In genomic region chr3:79813814-79814490, GRCm38 (mm10) we compare ENCODE assay signal across 9 mouse cellular contexts. TPM values are rescaled to one million over a fixed set of nuclear protein-coding genes. Genes with fewer than 3 reads are reported as not detected.
DNase-seq lines count a peak whose midpoint lies in the region; ATAC-seq lines count a peak whose summit lies in the region.
"Had no signal": no experiment of that assay in that cellular context is flagged by ENCODE, and none has a peak within 500 bp of the region (broad histone marks: within the 10 kb centered on the region; RNA-seq: fewer than 3 reads in every experiment).

No protein-coding gene starts in this region.

- DNase-seq in B cell, adult 2 months: peak; percentile 77 to 78
- DNase-seq in adrenal gland, postnatal 25 days: peak; percentile 70
- DNase-seq in embryonic facial prominence, embryonic 11.5 days (ENCODE audit: low spot score): peak; percentile 73
- peak; percentile 82 for DNase-seq in kidney, postnatal 10 days
- peak; percentile 50 for DNase-seq in testis, postnatal 14 days (ENCODE audit: low spot score)

- H3K36me3 ChIP-seq in embryonic facial prominence, embryonic 11.5 days (replicated peaks; ENCODE audit: control insufficient read depth, insufficient read depth, low read depth, low read length): no peaks in the 10 kb centered on the region
- peaks cover 12% of the 10 kb centered on the region for H3K36me3 ChIP-seq in heart, embryonic 12.5 days
- H3K36me3 ChIP-seq in liver, embryonic 12.5 days: no peaks in the 10 kb centered on the region; the same call in 1 of the 2 replicates
- no peaks in the 10 kb centered on the region for H3K36me3 ChIP-seq in neural tube, embryonic 13.5 days

- H3K9me3 ChIP-seq in embryonic facial prominence, embryonic 11.5 days (replicated peaks; ENCODE audit: control insufficient read depth, low read length): no peaks in the 10 kb centered on the region
- no peaks in the 10 kb centered on the region for H3K9me3 ChIP-seq in heart, embryonic 12.5 days (replicated peaks)
- no peaks in the 10 kb centered on the region for H3K9me3 ChIP-seq in liver, embryonic 12.5 days (replicated peaks)
- H3K9me3 ChIP-seq in neural tube, embryonic 13.5 days: no peaks in the 10 kb centered on the region

- H3K9ac ChIP-seq in embryonic facial prominence, embryonic 11.5 days (replicated peaks; ENCODE audit: low read length): no peak overlapping the region
- no peak overlapping the region for H3K9ac ChIP-seq in heart, embryonic 12.5 days
- no peak overlapping the region for H3K9ac ChIP-seq in liver, embryonic 12.5 days
- no peak overlapping the region for H3K9ac ChIP-seq in neural tube, embryonic 13.5 days

- ATAC-seq in embryonic facial prominence, embryonic 11.5 days (replicated peaks; ENCODE audit: insufficient number of reproducible peaks, low FRiP score, low TSS enrichment, low read depth): peak; percentile 78; the same call in 1 of the 2 replicates
- peak; percentile 51; the same call in 1 of the 2 replicates for ATAC-seq in heart, embryonic 12.5 days (ENCODE audit: insufficient number of reproducible peaks, low FRiP score)
- peak; percentile 35; the same call in 1 of the 2 replicates for ATAC-seq in liver, embryonic 12.5 days
- ATAC-seq in neural tube, embryonic 13.5 days (ENCODE audit: low read depth): peak; percentile 72

- H3K4me2 ChIP-seq in embryonic facial prominence, embryonic 11.5 days (ENCODE audit: low read depth, low read length): no peak overlapping the region
- H3K4me2 ChIP-seq in heart, embryonic 12.5 days: 0 out of 2 replicates have a peak overlapping the region, but pooled peaks have one; percentile 20
- H3K4me2 ChIP-seq in liver, embryonic 12.5 days: no peak overlapping the region
- peak overlapping the region; percentile 36 for H3K4me2 ChIP-seq in neural tube, embryonic 13.5 days

- 30% methylated on average over 19 of the region's 19 CpGs for WGBS in embryonic facial prominence, embryonic 11.5 days
- 30% methylated on average over 19 of the region's 19 CpGs for WGBS in heart, embryonic 12.5 days
- 30% methylated on average over 19 of the region's 19 CpGs for WGBS in liver, embryonic 12.5 days (ENCODE audit: insufficient replicate concordance)
- 29% methylated on average over 19 of the region's 19 CpGs for WGBS in neural tube, embryonic 13.5 days

- no peaks in the 10 kb centered on the region for H3K4me1 ChIP-seq in embryonic facial prominence, embryonic 11.5 days (ENCODE audit: control insufficient read depth, insufficient read depth, low read length)
- no peaks in the 10 kb centered on the region for H3K4me1 ChIP-seq in heart, embryonic 12.5 days (replicated peaks)
- 0 out of 2 replicates have a peak, but pooled peaks cover 6% of the 10 kb centered on the region for H3K4me1 ChIP-seq in liver, embryonic 12.5 days
- H3K4me1 ChIP-seq in neural tube, embryonic 13.5 days (replicated peaks): peaks cover 12% of the 10 kb centered on the region

- H3K27me3 ChIP-seq in embryonic facial prominence, embryonic 11.5 days (ENCODE audit: control insufficient read depth, insufficient read depth, low read length): no peaks in the 10 kb centered on the region
- no peaks in the 10 kb centered on the region for H3K27me3 ChIP-seq in heart, embryonic 12.5 days (replicated peaks)
- H3K27me3 ChIP-seq in liver, embryonic 12.5 days (replicated peaks): no peaks in the 10 kb centered on the region
- H3K27me3 ChIP-seq in neural tube, embryonic 13.5 days: no peaks in the 10 kb centered on the region

- H3K27ac ChIP-seq in embryonic facial prominence, embryonic 11.5 days (replicated peaks; ENCODE audit: low read depth, low read length): no peak overlapping the region
- H3K27ac ChIP-seq in heart, embryonic 12.5 days (ENCODE audit: poor library complexity, severe bottlenecking): no peak overlapping the region
- no peak overlapping the region for H3K27ac ChIP-seq in liver, embryonic 12.5 days
- H3K27ac ChIP-seq in neural tube, embryonic 13.5 days (replicated peaks): no peak overlapping the region

- no peak overlapping the region for H3K4me3 ChIP-seq in embryonic facial prominence, embryonic 11.5 days (ENCODE audit: low read depth, low read length)
- no peak overlapping the region for H3K4me3 ChIP-seq in heart, embryonic 12.5 days
- no peak overlapping the region for H3K4me3 ChIP-seq in liver, embryonic 12.5 days
- no peak overlapping the region for H3K4me3 ChIP-seq in neural tube, embryonic 13.5 days
- H3K4me3 ChIP-seq: erythroblast, embryonic 14.5 days had no signal

RNA-seq across cellular contexts. Expression of gene Tmem144, which starts 38.6 kb away (rescaled TPM):
- total RNA-seq in adrenal gland, postnatal 25 days (2021): 13.9 and 17.2 TPM in 2 replicates
- 4.8 and 5.1 TPM in 2 replicates for polyA plus RNA-seq in embryonic facial prominence, embryonic 11.5 days (2014; fragmentation: Nextera tagmentation; extraction: Ambion mirVana)
- 12.6 and 13.5 TPM in 2 replicates for polyA plus RNA-seq in heart, embryonic 12.5 days (2016; fragmentation: Nextera tagmentation; extraction: Ambion mirVana)
- polyA plus RNA-seq in liver, embryonic 12.5 days (2016; fragmentation: Nextera tagmentation; extraction: Ambion mirVana): 2.2 and 2.5 TPM in 2 replicates
- polyA plus RNA-seq in neural tube, embryonic 13.5 days (2015; fragmentation: Nextera tagmentation; extraction: Ambion mirVana): 1.2 and 1.6 TPM in 2 replicates
- polyA plus RNA-seq: erythroblast, embryonic 14.5 days had no signal

Comparison
In these comparisons a context has a peak if more than half of its experiments do, and no peak if none do; other contexts are left out.
1. H3K4me2 ChIP-seq: peak in heart, embryonic 12.5 days (single experiment) and neural tube, embryonic 13.5 days (single experiment); none in embryonic facial prominence, embryonic 11.5 days (single experiment) and liver, embryonic 12.5 days (single experiment).
2. Peak in every context shown above with its lines, with median percentiles within 50 percentile points of each other: DNase-seq and ATAC-seq.